Mouse (Mus musculus): ENCODE data around the gene 1700017B05Rik.

DNA sequence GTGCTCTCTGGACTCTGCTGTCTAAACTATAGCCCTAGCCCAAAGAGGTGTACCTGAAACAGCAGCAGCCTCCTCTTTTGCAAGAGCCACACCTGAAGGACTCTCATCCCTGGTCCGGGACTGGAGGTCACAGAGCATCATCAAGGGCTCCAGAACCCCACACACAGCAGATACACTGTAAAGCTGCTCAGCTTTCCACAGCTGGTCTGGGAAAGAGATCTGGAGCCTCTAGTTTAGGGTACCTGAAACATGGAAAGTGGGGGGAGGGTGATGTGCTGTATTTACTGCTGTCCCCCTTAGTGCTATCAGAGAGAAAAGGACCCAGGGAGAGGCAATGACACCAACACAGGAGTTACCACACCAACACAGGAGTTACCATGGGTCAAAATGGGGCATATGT, 42.9 kb downstream of the 1700017B05Rik start:
- TF ChIP-seq CTCF (IDR thresholded peaks at IDR 0.05; ENCODE audit: extremely low read depth, insufficient read length, insufficient replicate concordance, low read depth, low read length): no peak
- no peak for TF ChIP-seq POLR2A (IDR thresholded peaks at IDR 0.05; ENCODE audit: low read depth, low read length)

Data from small intestine, adult 2 months (tissue).